Mouse (Mus musculus): ENCODE data around the gene Agap1.

DNA sequence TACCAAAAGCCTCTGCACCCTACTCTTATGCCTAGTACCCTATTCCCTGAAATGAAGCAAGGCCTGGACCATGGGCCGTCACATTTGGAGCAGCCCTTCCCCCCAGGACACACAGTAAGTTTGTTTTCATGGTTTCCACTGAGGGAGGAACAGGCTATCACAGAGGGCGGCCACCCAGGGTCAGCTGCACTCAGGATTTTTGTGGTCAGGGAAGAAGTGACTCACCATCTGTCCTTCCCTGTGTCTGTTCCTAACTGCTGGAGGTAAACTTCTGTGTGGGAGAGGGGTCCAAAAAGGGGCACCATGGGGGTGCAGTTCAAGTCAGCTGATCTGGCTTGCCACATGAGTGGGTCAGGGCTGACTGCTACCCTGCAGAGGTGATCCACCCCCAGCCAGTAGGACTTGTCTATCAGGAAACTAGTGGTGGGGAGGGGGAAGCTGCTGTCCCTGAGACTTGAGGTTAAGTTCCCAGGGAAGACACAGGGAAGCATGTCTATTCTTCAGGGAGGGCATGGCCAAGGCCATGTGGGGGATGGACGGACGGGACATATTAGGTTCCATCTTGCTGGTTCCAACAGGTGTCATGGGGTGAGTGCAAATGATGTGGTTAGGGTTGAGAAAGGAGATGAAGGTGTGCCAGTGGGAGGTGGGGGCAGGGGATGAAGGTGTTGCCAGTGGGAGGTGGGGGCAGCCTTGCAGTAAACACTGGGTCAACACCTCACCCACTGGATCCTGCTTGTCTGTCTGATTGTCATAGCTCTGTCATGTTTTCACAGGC is 116.1 kb downstream of the Agap1 start:
- TF ChIP-seq EP300 (IDR thresholded peaks at IDR 0.05) = no peak
- no peak for TF ChIP-seq CTCF (IDR thresholded peaks at IDR 0.05)
